Mouse (Mus musculus) right cerebral cortex, adult 18-20 months (tissue): ENCODE data around the gene Unc13c.

Experiments
- DNase-seq: peaks from one replicate; pipeline ENCODE4 v3.0.0; 2022; ENCODE audit warnings: mixed read lengths

Gene Unc13c

GRCm38 (mm10) chr9:73603921-73604320, 364.8 kb downstream of the Unc13c start:
- DNase-seq, result no peak

GRCm38 (mm10) chr9:73565558-73565957, 403.2 kb downstream of the Unc13c start:
- peak; percentile 46 for DNase-seq

- no peak for DNase-seq
Observed at GRCm38 (mm10) chr9:73560037-73560436, 408.7 kb downstream of the Unc13c start.

GRCm38 (mm10) chr9:73557805-73558204, 411.0 kb downstream of the Unc13c start:
- peak; percentile 26 for DNase-seq

- no peak for DNase-seq
Observed at GRCm38 (mm10) chr9:73555354-73555753, 413.4 kb downstream of the Unc13c start.

GRCm38 (mm10) chr9:73472568-73472967, 496.2 kb downstream of the Unc13c start:
- DNase-seq, result no peak

GRCm38 (mm10) chr9:73462027-73462426, 506.7 kb downstream of the Unc13c start:
- DNase-seq, result no peak

- no peak for DNase-seq
Observed at GRCm38 (mm10) chr9:73450009-73450408, 518.8 kb downstream of the Unc13c start.

- no peak for DNase-seq
Observed at GRCm38 (mm10) chr9:73449216-73449615, 519.5 kb downstream of the Unc13c start.

GRCm38 (mm10) chr9:73431925-73432324, 536.8 kb downstream of the Unc13c start:
- DNase-seq, result no peak
